Mouse (Mus musculus) urinary bladder, adult 2 months (tissue): ENCODE measurements around the gene Cib1. TPM values are rescaled to one million over a fixed set of nuclear protein-coding genes. Genes with fewer than 3 reads are reported as not detected.

Source experiments
- DNase-seq: peaks from one replicate; pipeline ENCODE4 v3.0.0; 2022; ENCODE audit warnings: low spot score
- polyA plus RNA-seq: library from polyadenylated mRNA; depleted of rRNA; stranded (reverse); fragments of >200 nt; gene quantifications from 2 replicates; pipeline ENCODE4 v1.2.3, GENCODE M21; 2012; rRNA removed

Gene Cib1
- polyA plus RNA-seq, 1 experiment: 85.6 TPM

- no peak for DNase-seq
These were observed 47.6 kb downstream of the Cib1 start for GRCm38 (mm10) chr7:80184968-80185367.

GRCm38 (mm10) chr7:80184551-80184950, 48.1 kb downstream of the Cib1 start:
- DNase-seq: no peak

GRCm38 (mm10) chr7:80183969-80184368, 48.6 kb downstream of the Cib1 start:
- DNase-seq: no peak

DNA sequence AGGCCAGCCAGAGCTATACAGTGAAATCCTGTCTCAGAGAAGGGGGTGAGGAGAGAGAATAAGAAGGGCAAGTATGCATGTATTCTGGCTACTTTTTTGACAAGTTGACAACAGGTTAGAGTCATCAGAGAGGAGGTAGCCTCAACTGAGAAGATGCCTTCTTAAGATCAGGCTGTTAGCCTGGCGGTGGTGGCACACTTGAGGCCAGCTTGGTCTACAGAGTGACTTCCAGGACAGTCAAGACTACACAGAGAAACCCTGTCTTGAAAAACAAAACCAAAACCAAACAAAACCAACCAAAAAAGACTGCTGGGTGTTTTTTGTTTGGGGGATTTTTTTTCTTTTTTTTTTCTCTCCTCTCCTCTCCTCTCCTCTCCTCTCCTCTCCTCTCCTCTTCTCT, 49.1 kb downstream of the Cib1 start:
- DNase-seq: no peak

GRCm38 (mm10) chr7:80182139-80182538, 50.5 kb downstream of the Cib1 start:
- DNase-seq: no peak

DNA sequence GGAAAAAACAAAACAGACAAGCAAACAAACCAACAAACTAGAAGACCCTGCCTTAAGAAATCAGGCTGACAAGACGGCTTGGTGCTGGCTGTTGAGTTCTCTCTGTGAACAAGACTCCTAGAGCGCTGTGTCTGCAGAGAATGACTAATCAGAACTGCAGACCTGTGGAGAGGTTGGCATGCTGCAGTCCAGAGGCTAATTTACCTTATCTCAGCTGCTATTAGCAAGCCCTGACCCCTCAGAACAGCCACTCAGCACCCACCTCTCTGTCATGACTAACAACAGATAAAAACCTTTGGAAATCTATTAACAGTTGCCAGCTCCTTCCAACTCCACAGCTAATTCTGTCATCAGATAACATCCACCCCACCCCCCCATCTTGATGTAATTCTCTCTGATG, 51.5 kb downstream of the Cib1 start:
- no peak for DNase-seq

DNA sequence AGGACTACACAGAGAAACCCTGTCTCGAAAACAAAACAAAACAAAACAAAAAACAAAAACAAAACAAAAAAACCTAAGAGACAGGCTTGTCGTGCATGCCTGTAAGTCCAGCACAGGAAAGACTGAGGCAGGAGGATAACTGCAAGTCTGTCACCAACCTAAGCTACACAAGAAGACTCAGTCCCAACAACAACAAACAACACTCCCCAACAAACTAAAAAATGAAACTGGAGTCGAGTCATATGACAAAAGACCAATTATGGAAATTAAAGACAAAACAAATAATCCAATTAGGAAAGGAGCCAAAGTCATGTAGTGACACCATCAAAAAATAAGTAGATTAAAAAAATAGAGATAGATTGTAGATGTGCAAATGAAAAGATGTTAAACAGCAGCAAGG, 52.4 kb downstream of the Cib1 start:
- no peak for DNase-seq

- no peak for DNase-seq
These were observed 52.8 kb downstream of the Cib1 start for GRCm38 (mm10) chr7:80179790-80180189.

DNA sequence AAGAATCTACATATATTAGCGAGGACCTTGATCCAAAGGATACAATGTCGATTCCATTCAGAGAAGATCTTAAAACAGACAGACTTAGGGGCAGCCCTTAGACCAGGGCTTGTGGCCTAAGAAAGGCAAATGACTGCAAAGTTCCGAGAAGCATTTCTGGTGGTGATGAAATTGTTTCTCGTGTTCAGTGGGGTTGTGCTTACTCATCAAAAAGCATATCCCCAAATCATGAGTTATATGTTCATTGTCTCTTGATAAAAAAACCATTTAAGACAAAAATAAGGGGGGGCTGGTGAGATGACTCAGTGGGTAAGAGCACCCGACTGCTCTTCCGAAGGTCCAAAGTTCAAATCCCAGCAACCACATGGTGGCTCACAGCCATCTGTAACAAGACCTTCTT, 53.3 kb downstream of the Cib1 start:
- no peak for DNase-seq

DNA sequence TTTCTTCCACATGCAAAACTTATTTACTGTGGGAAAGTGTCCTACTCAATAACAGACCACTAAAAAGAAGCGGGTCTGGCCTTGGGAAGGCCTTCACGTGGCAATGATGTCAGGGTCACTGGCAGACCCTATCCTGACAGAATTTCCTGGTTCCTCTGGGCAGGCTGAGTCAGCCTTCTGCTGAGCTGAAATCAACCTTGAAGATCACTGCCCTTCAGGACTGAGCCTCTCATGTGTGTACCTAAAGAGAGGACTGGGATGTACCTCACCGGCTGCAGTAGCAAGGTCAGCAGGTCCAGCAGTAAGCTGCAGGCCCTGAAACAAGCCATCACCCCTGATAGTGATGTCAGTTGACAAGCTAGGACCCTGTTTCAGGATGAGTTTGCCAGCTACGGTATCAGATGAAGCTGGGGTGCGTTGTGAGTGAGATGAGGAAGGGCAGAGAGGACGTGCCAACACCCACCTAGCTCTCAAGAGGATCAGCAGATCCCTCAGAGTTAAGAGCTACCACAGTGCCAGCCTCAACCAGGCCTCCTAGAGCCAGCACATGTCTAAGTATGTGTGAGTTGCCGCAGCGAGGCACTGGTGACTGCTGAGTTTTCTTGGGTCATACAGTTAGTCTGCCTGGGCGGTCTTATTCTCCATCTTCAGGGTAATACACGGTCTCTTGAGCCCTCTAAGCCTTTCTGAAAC, 54.4 kb downstream of the Cib1 start:
- DNase-seq: no peak

DNA sequence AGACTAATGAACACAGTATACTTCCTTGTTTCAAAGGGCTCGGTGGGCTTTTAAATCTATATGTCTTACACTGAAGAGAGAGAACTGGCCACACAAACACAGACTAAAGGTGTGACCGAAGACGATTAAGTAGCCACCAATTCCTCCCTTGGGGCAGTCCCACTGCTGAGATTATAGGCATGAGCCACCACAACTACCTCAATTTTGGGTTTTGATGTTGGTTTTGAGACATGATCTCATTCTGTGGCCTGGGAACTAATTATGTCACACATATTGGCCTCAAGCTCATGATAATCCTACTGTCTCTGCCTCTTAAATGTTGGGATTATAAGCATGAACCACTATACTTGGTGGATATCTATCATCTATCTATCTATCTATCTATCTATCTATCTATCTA, 55.2 kb downstream of the Cib1 start:
- no peak for DNase-seq

Other genes starting within 250 kb of the Cib1 start
- 15.6 and 18.8 TPM in 2 replicates for gene Zfp710, start 208.0 kb downstream of the Cib1 start, polyA plus RNA-seq
- 86.8 and 101 TPM in 2 replicates for gene Idh2, start 117.4 kb downstream of the Cib1 start, polyA plus RNA-seq
- 15.8 and 27.2 TPM in 2 replicates for gene Sema4b, start 46.0 kb downstream of the Cib1 start, polyA plus RNA-seq
- 2.2 and 2.6 TPM in 2 replicates for gene Gdpgp1, start 52 bp upstream of the Cib1 start, polyA plus RNA-seq
- gene Ttll13, start 13.6 kb upstream of the Cib1 start, polyA plus RNA-seq: 1.2 and 1.7 TPM in 2 replicates
- gene Ngrn, start 28.4 kb upstream of the Cib1 start, polyA plus RNA-seq: 41.7 and 54.9 TPM in 2 replicates
- gene Vps33b, start 36.8 kb upstream of the Cib1 start, polyA plus RNA-seq: 20.3 and 20.7 TPM in 2 replicates
- 5.0 and 5.7 TPM in 2 replicates for gene Prc1, start 61.6 kb upstream of the Cib1 start, polyA plus RNA-seq
- gene Rccd1, start 91.6 kb upstream of the Cib1 start, polyA plus RNA-seq: 21.5 and 26.5 TPM in 2 replicates
- gene Unc45a, start 108.2 kb upstream of the Cib1 start, polyA plus RNA-seq: 92.8 and 117 TPM in 2 replicates
- 33.3 and 40.9 TPM in 2 replicates for gene Hddc3, start 110.3 kb upstream of the Cib1 start, polyA plus RNA-seq
- 37.1 and 49.6 TPM in 2 replicates for gene Man2a2, start 138.6 kb upstream of the Cib1 start, polyA plus RNA-seq
- 22.6 and 24.0 TPM in 2 replicates for gene Fes, start 155.1 kb upstream of the Cib1 start, polyA plus RNA-seq
- gene Furin, start 172.6 kb upstream of the Cib1 start, polyA plus RNA-seq: 25.3 and 40.7 TPM in 2 replicates